Mouse (Mus musculus): ENCODE measurements around the gene Olfr558.

Olfr558 gene

GRCm38 (mm10) chr7:102701915-102702314 lies at the start of gene Olfr558:
TSS of gene Olfr558 (plus strand) at chr7:102702215.
- no peak for DNase-seq (ENCODE audit: low spot score)

GRCm38 (mm10) chr7:102658523-102658922 lies 43.5 kb upstream of the Olfr558 start, which contains the start of gene Olfr555:
TSS of gene Olfr555 (plus strand) at chr7:102658823.
- no peak for DNase-seq (ENCODE audit: low spot score)

GRCm38 (mm10) chr7:102664599-102664998 lies 37.4 kb upstream of the Olfr558 start, which contains the start of gene Olfr556:
TSS of gene Olfr556 (plus strand) at chr7:102664899.
- DNase-seq (ENCODE audit: low spot score): no peak

- no peak for DNase-seq (ENCODE audit: low spot score)
These were observed 36.6 kb upstream of the Olfr558 start for GRCm38 (mm10) chr7:102665378-102665777.

- DNase-seq (ENCODE audit: low spot score): no peak
These were observed 25.8 kb upstream of the Olfr558 start for GRCm38 (mm10) chr7:102676225-102676624.

- DNase-seq (ENCODE audit: low spot score): no peak
These were observed 20.1 kb upstream of the Olfr558 start for GRCm38 (mm10) chr7:102681916-102682315.

- DNase-seq (ENCODE audit: low spot score): peak; percentile 88
These were observed 15.0 kb upstream of the Olfr558 start, which contains the start of gene Trim68 for GRCm38 (mm10) chr7:102686944-102687501. TSS of gene Trim68 (minus strand) at chr7:102687327.

GRCm38 (mm10) chr7:102695358-102696125 lies 6.5 kb upstream of the Olfr558 start, which contains the start of gene Olfr557:
TSS of gene Olfr557 (plus strand) at chr7:102695910.
- peak; percentile 60 for DNase-seq (ENCODE audit: low spot score)

GRCm38 (mm10) chr7:102698461-102698860 lies 3.6 kb upstream of the Olfr558 start:
- no peak for DNase-seq (ENCODE audit: low spot score)

- DNase-seq (ENCODE audit: low spot score): no peak
These were observed 17.0 kb downstream of the Olfr558 start, which contains the start of gene Olfr33 for GRCm38 (mm10) chr7:102718970-102719369. TSS of gene Olfr33 (minus strand) at chr7:102719070.

- DNase-seq (ENCODE audit: low spot score): no peak
These were observed 25.4 kb downstream of the Olfr558 start, which contains the start of gene Olfr559 for GRCm38 (mm10) chr7:102727391-102727790. TSS of gene Olfr559 (minus strand) at chr7:102727491.

GRCm38 (mm10) chr7:102733793-102734192 lies 31.8 kb downstream of the Olfr558 start:
- DNase-seq (ENCODE audit: low spot score): no peak

GRCm38 (mm10) chr7:102737705-102738104 lies 35.7 kb downstream of the Olfr558 start:
- no peak for DNase-seq (ENCODE audit: low spot score)

- DNase-seq (ENCODE audit: low spot score): no peak
These were observed 50.1 kb downstream of the Olfr558 start for GRCm38 (mm10) chr7:102752086-102752485.

GRCm38 (mm10) chr7:102759266-102759665 lies 57.3 kb downstream of the Olfr558 start, which contains the start of the genes Olfr560 and Olfr78:
TSS of gene Olfr560 (minus strand) at chr7:102759366.
TSS of gene Olfr78 (minus strand) at chr7:102759471.
- DNase-seq (ENCODE audit: low spot score): no peak
